Mouse (Mus musculus) embryonic fibroblast, embryonic 13.5 days (primary cell): ENCODE measurements around the gene Styk1. TPM values are rescaled to one million over a fixed set of nuclear protein-coding genes. Genes with fewer than 3 reads are reported as not detected.
"Not testable (repeated sequence)": the region's sequence is repeated elsewhere in the genome, so short reads cannot be mapped to it uniquely, and the experiment has no call there.

Experiments used
- H3K27ac ChIP-seq: 2 replicates; pipeline ENCODE4 v1.5.1; 2012; ENCODE audit warnings: low read length, control low read depth, inconsistent platforms; ENCODE audit not compliant: insufficient read depth
- H3K4me1 ChIP-seq: 2 replicates; pipeline ENCODE4 v1.6.1; 2011; ENCODE audit warnings: low read length; ENCODE audit not compliant: control insufficient read depth, insufficient read depth
- H3K4me3 ChIP-seq: 2 replicates; pipeline ENCODE4 v1.5.1; 2011; ENCODE audit warnings: mild to moderate bottlenecking, control low read depth, low read length; ENCODE audit not compliant: insufficient read depth
- CTCF ChIP-seq: IDR thresholded peaks from 2 replicates; pipeline ENCODE4 v1.5.1; 2011; ENCODE audit warnings: mild to moderate bottlenecking, control low read depth, low read length, moderate library complexity, borderline replicate concordance; ENCODE audit not compliant: insufficient read depth
- POLR2A ChIP-seq: IDR thresholded peaks from 2 replicates; pipeline ENCODE4 v1.6.1; 2011; ENCODE audit warnings: low read depth, mild to moderate bottlenecking, control low read depth, low read length, moderate library complexity
- polyA plus RNA-seq: library from polyadenylated mRNA; stranded (reverse); fragments of >200 nt; gene quantifications from 2 replicates; pipeline ENCODE4 v1.2.4, GENCODE M21; 2011; ENCODE audit warnings: low read depth; ENCODE audit not compliant: missing spikeins, insufficient read length

Styk1 gene
- polyA plus RNA-seq, 1 experiment, result 11.3 TPM

- Histone ChIP-seq H3K27ac (no peak overlapping the region), H3K4me3 (no peak overlapping the region), H3K4me1 (peaks cover 6% of the 10 kb centered on the region)
- TF ChIP-seq CTCF (no peak), POLR2A (no peak)
These were observed 59.5 kb downstream of the Styk1 start for GRCm38 (mm10) chr6:131293916-131294315.

- TF ChIP-seq CTCF (no peak), POLR2A (peak; percentile 27)
- Histone ChIP-seq H3K4me3 (peak within 1 kb of the TSS; percentile 92), H3K4me1 (peaks cover 3% of the 10 kb centered on the region), H3K27ac (peak within 1 kb of the TSS; percentile 28)
These were observed 60.2 kb downstream of the Styk1 start, which contains the start of gene Magohb for GRCm38 (mm10) chr6:131292991-131293788. TSS of gene Magohb (minus strand) at chr6:131293244.

DNA sequence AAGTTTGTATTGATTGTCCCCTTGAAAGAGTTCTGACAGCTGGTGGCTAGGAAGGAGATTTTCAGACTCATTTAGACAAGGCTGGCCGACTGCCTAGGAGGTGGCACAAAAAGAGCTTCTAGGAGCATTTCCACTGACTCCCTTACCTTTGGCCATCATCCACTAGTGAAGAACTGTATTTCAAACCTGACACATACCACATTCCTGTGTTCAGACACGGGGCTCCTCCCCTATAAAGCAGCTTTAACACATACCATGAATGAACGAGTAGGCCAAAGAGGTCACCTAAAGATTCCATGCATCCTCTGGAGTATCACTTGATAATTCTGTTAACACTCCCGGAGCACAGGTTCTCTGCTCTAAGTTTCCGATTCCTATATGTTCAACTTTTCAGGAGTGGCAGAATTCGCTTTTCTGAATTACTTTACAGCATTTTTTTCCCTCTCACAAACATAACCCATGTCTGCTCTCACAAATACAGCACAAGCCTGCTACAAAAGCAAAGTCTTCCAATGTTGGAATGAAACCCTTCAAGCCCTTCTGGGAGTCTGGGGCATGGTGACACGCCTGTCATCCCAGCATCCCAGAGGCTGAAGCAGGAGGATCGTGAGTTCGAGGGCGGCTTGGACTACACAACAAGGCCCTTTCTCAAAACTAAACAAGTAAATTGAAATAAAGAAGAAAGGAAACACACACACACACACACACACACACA lies 61.0 kb downstream of the Styk1 start:
- peak overlapping the region; percentile 92 for H3K4me3 ChIP-seq
- H3K27ac ChIP-seq, result peak overlapping the region; percentile 28
- H3K4me1 ChIP-seq, result peaks cover 3% of the 10 kb centered on the region
- no peak for TF ChIP-seq POLR2A
- no peak for TF ChIP-seq CTCF

GRCm38 (mm10) chr6:131290430-131290829 lies 63.0 kb downstream of the Styk1 start:
- Histone ChIP-seq H3K4me1 (peaks cover 3% of the 10 kb centered on the region), H3K4me3 (no peak overlapping the region), H3K27ac (no peak overlapping the region)
- TF ChIP-seq CTCF, result peak; percentile 76; the same call in 1 of the 2 replicates
- no peak for TF ChIP-seq POLR2A

- not testable (repeated sequence) for H3K4me3 ChIP-seq, H3K4me1 ChIP-seq, H3K27ac ChIP-seq
These were observed 75.2 kb downstream of the Styk1 start for GRCm38 (mm10) chr6:131278160-131278559.

- H3K4me1 ChIP-seq, result no peaks in the 10 kb centered on the region
- no peak overlapping the region for H3K27ac ChIP-seq
- TF ChIP-seq POLR2A, result no peak
- TF ChIP-seq CTCF, result no peak
These were observed 76.7 kb downstream of the Styk1 start for GRCm38 (mm10) chr6:131276659-131277058.

DNA sequence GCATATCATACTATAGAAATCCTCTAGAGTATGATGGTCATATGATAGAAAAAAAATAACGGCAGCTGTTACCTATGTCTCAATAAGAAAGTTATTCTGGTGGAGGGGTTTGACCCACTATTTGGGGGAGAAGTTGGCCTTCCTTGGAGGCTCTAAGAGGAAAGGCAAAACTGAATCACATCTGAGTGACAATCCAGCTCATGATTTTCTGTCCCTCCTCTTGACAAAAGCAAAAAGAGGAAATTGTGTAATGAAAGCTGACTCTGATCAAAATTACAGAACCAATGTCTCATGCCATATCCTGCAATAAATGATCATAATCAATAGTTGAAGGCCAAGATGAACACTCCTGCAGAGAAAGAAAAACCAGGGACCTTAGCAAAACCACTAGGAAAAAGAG lies 81.1 kb downstream of the Styk1 start:
- TF ChIP-seq CTCF, result no peak
- no peak for TF ChIP-seq POLR2A
- Histone ChIP-seq H3K4me1 (no peaks in the 10 kb centered on the region), H3K4me3 (no peak overlapping the region), H3K27ac (no peak overlapping the region)

More at GRCm38 (mm10) chr6:131276659-131277058, 76.7 kb downstream of the Styk1 start:
- no peak overlapping the region for H3K4me3 ChIP-seq

GRCm38 (mm10) chr6:131270312-131270711 lies 83.1 kb downstream of the Styk1 start:
- TF ChIP-seq POLR2A, result no peak
- TF ChIP-seq CTCF, result no peak
- Histone ChIP-seq H3K4me3 (no peak overlapping the region), H3K27ac (no peak overlapping the region), H3K4me1 (no peaks in the 10 kb centered on the region)

DNA sequence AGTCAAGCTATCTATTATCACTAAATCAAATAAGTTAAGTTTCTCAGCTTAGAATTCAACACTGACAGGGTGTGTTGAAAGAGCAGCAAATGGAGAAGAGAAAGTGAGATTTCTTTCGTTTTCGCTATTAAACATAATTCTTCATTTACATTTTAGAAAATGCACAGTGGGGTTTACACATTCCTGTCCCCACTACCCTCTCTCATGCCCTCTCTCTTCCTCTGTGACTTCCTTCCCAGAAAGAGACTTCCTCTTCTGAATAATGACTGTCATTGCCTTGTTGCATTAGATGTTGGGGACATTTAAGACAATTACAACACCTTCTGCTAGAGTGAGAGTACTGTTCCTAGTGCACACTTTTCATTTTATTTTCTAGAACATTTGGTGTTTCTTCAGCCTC lies 83.8 kb downstream of the Styk1 start:
- Histone ChIP-seq H3K4me3 (no peak overlapping the region), H3K27ac (no peak overlapping the region), H3K4me1 (no peaks in the 10 kb centered on the region)
- TF ChIP-seq POLR2A (no peak), CTCF (no peak)

- no peaks in the 10 kb centered on the region for H3K4me1 ChIP-seq
- H3K4me3 ChIP-seq, result no peak overlapping the region
- H3K27ac ChIP-seq, result no peak overlapping the region
- TF ChIP-seq POLR2A, result no peak
- TF ChIP-seq CTCF, result no peak
These were observed 89.2 kb downstream of the Styk1 start for GRCm38 (mm10) chr6:131264175-131264574.
